Mouse (Mus musculus): ENCODE results near the gene Olfr629.
"Not testable (repeated sequence)": the region's sequence is repeated elsewhere in the genome, so short reads cannot be mapped to it uniquely, and the experiment has no call there.

The Olfr629 gene

GRCm38 (mm10) chr7:103744843-103745242 lies at the start of gene Olfr629:
Gene Olfr629, minus strand, starts transcription at chr7:103744943.
- no peak for DNase-seq

- DNase-seq: no peak
Observed at GRCm38 (mm10) chr7:103792669-103793388, 48.1 kb upstream of the Olfr629 start.

GRCm38 (mm10) chr7:103791721-103792120 lies 47.0 kb upstream of the Olfr629 start, which contains the start of gene Olfr67:
Gene Olfr67, minus strand, starts transcription at chr7:103791821.
- DNase-seq: no peak

- no peak for DNase-seq
Observed at GRCm38 (mm10) chr7:103779598-103779997, 34.9 kb upstream of the Olfr629 start, which contains the start of gene Olfr68. Gene Olfr68, minus strand, starts transcription at chr7:103779698.

- DNase-seq: not testable (repeated sequence)
Observed at GRCm38 (mm10) chr7:103777652-103778051, 32.9 kb upstream of the Olfr629 start.

- no peak for DNase-seq
Observed at GRCm38 (mm10) chr7:103771494-103771893, 26.8 kb upstream of the Olfr629 start, which contains the start of gene Olfr69. Gene Olfr69, minus strand, starts transcription at chr7:103771594.

GRCm38 (mm10) chr7:103767687-103768086 lies 22.9 kb upstream of the Olfr629 start:
- not testable (repeated sequence) for DNase-seq

- DNase-seq: not testable (repeated sequence)
Observed at GRCm38 (mm10) chr7:103762212-103762611, 17.5 kb upstream of the Olfr629 start.

- no peak for DNase-seq
Observed at GRCm38 (mm10) chr7:103757233-103757632, 12.5 kb upstream of the Olfr629 start, which contains the start of gene Olfr630. Gene Olfr630, minus strand, starts transcription at chr7:103757333.

GRCm38 (mm10) chr7:103730074-103730473 lies 14.7 kb downstream of the Olfr629 start, which contains the start of gene Olfr628:
Gene Olfr628, plus strand, starts transcription at chr7:103730374.
- DNase-seq: no peak

GRCm38 (mm10) chr7:103716398-103716797 lies 28.3 kb downstream of the Olfr629 start:
- DNase-seq: not testable (repeated sequence)

GRCm38 (mm10) chr7:103714371-103714770 lies 30.4 kb downstream of the Olfr629 start, which contains the start of gene Olfr243:
Gene Olfr243, plus strand, starts transcription at chr7:103714671.
- no peak for DNase-seq

- no peak for DNase-seq
Observed at GRCm38 (mm10) chr7:103712024-103712423, 32.7 kb downstream of the Olfr629 start.

GRCm38 (mm10) chr7:103699469-103699868 lies 45.3 kb downstream of the Olfr629 start:
- no peak for DNase-seq

All from cerebellum, postnatal 25 days (tissue).